Mouse (Mus musculus) midbrain, embryonic 14.5 days (tissue): ENCODE measurements around the gene Gm4869. TPM values are rescaled to one million over a fixed set of nuclear protein-coding genes. Genes with fewer than 3 reads are reported as not detected.
"Not testable (repeated sequence)": the region's sequence is repeated elsewhere in the genome, so short reads cannot be mapped to it uniquely, and the experiment has no call there.

Experiments
- ATAC-seq: fragments of 200-750 bp; cut with Nextera tagmentation; 2 replicates; pipeline ENCODE4 v1.8.0; 2017; ENCODE audit warnings: moderate number of reproducible peaks, moderate library complexity; ENCODE audit not compliant: low FRiP score, low TSS enrichment
- DNase-seq: peaks from one replicate; pipeline ENCODE4 v3.0.0-alpha.2; 2015
- H3K27ac ChIP-seq: fragments of 300-500 bp; sonication (generic); replicated peaks from 2 replicates; pipeline ENCODE4 v1.5.1; 2014; ENCODE audit warnings: mild to moderate bottlenecking, low read depth, low read length, moderate library complexity
- H3K27me3 ChIP-seq: fragments of 300-500 bp; sonication (generic); 2 replicates; pipeline ENCODE4 v1.6.1; 2014; ENCODE audit warnings: low read length, control low read depth, mixed read lengths; ENCODE audit not compliant: control insufficient read depth, insufficient read depth
- H3K36me3 ChIP-seq: fragments of 300-500 bp; sonication (generic); 2 replicates; pipeline ENCODE4 v1.6.1; 2014; ENCODE audit warnings: low read length, control low read depth; ENCODE audit not compliant: control insufficient read depth, insufficient read depth
- H3K4me1 ChIP-seq: fragments of 300-500 bp; sonication (generic); 2 replicates; pipeline ENCODE4 v1.6.1; 2014; ENCODE audit warnings: mild to moderate bottlenecking, antibody characterized with exemption, low read length, control low read depth; ENCODE audit not compliant: control insufficient read depth, insufficient read depth
- H3K4me2 ChIP-seq: fragments of 300-500 bp; sonication (generic); 2 replicates; pipeline ENCODE4 v1.6.1; 2014; ENCODE audit warnings: mild to moderate bottlenecking, low read length, moderate library complexity
- H3K4me3 ChIP-seq: fragments of 300-500 bp; sonication (generic); replicated peaks from 2 replicates; pipeline ENCODE4 v1.5.1; 2014; ENCODE audit warnings: low read depth, low read length
- H3K9ac ChIP-seq: fragments of 300-500 bp; sonication (generic); replicated peaks from 2 replicates; pipeline ENCODE4 v1.6.1; 2014; ENCODE audit warnings: mild to moderate bottlenecking, low read length, moderate library complexity
- H3K9me3 ChIP-seq: fragments of 300-500 bp; sonication (generic); 2 replicates; pipeline ENCODE4 v1.6.1; 2016; ENCODE audit warnings: low read length, control low read depth, mixed read lengths; ENCODE audit not compliant: control insufficient read depth
- WGBS: fragments of 180-500 bp; shearing (Covaris S2); extraction: QIAGEN DNeasy Blood & Tissue Kit; methylation state at CpG from one replicate; pipeline ENCODE4 v1.1.7; 2014; 5-methylcytosine and 5-hydroxymethylcytosine counted together
- polyA plus RNA-seq: library from polyadenylated mRNA; unstranded; fragments of >200 nt; fragmentation: Nextera tagmentation; extraction: Ambion mirVana; gene quantifications from 2 replicates; pipeline ENCODE4 v1.2.1, GENCODE M21; 2014

The Gm4869 gene
- polyA plus RNA-seq, 1 experiment from 2014 or later: not detected

- H3K27ac ChIP-seq: no peak overlapping the region
- no peak overlapping the region for H3K4me2 ChIP-seq
- H3K9ac ChIP-seq: no peak overlapping the region
- H3K4me1 ChIP-seq: no peaks in the 10 kb centered on the region
- H3K36me3 ChIP-seq: no peaks in the 10 kb centered on the region
- H3K9me3 ChIP-seq: no peaks in the 10 kb centered on the region
- DNase-seq (no peak), ATAC-seq (no peak)
- H3K4me3 ChIP-seq: no peak overlapping the region
- WGBS: 85% methylated on average over 6 of the region's 6 CpGs
- H3K27me3 ChIP-seq: no peaks in the 10 kb centered on the region
Observed at GRCm38 (mm10) chr5:140498176-140498575, 52.7 kb downstream of the Gm4869 start.

GRCm38 (mm10) chr5:140500736-140501135 lies 55.3 kb downstream of the Gm4869 start:
- ATAC-seq: no peak

GRCm38 (mm10) chr5:140501982-140502836 lies 56.8 kb downstream of the Gm4869 start:
- Histone ChIP-seq H3K4me1 (peaks cover 12% of the 10 kb centered on the region), H3K9me3 (no peaks in the 10 kb centered on the region), H3K36me3 (no peaks in the 10 kb centered on the region), H3K27me3 (no peaks in the 10 kb centered on the region; the same call in 1 of the 2 replicates), H3K9ac (no peak overlapping the region), H3K4me3 (no peak overlapping the region), H3K4me2 (peak overlapping the region; percentile 34), H3K27ac (no peak overlapping the region)
- ATAC-seq (no peak), DNase-seq (no peak)
- WGBS: 18% methylated on average over 14 of the region's 14 CpGs

More at GRCm38 (mm10) chr5:140500736-140501135, 55.3 kb downstream of the Gm4869 start:
- H3K4me1 ChIP-seq: peaks cover 1% of the 10 kb centered on the region; the same call in 1 of the 2 replicates
- no peak for DNase-seq
- WGBS: 93% methylated on average over 6 of the region's 6 CpGs
- no peaks in the 10 kb centered on the region; the same call in 1 of the 2 replicates for H3K27me3 ChIP-seq
- no peaks in the 10 kb centered on the region for H3K9me3 ChIP-seq
- H3K9ac ChIP-seq: no peak overlapping the region
- H3K4me2 ChIP-seq: no peak overlapping the region
- no peak overlapping the region for H3K4me3 ChIP-seq
- H3K27ac ChIP-seq: no peak overlapping the region
- H3K36me3 ChIP-seq: no peaks in the 10 kb centered on the region

GRCm38 (mm10) chr5:140502925-140503324 lies 57.5 kb downstream of the Gm4869 start:
- peaks cover 12% of the 10 kb centered on the region for H3K4me1 ChIP-seq
- not testable (repeated sequence) for H3K27me3 ChIP-seq, ATAC-seq, H3K4me3 ChIP-seq, H3K36me3 ChIP-seq, DNase-seq, H3K27ac ChIP-seq, H3K9me3 ChIP-seq
- peak overlapping the region; percentile 9; the same call in 1 of the 2 replicates for H3K9ac ChIP-seq
- WGBS: 1% methylated on average over 12 of the region's 12 CpGs
- H3K4me2 ChIP-seq: peak overlapping the region; percentile 34

- no peaks in the 10 kb centered on the region; the same call in 1 of the 2 replicates for H3K27me3 ChIP-seq
- H3K27ac ChIP-seq: peak within 1 kb of the TSS; percentile 72
- under 1% methylated on average over 37 of the region's 38 CpGs for WGBS
- no peaks in the 10 kb centered on the region for H3K36me3 ChIP-seq
- DNase-seq: peak; percentile 99
- H3K9ac ChIP-seq: peak within 1 kb of the TSS; percentile 71
- H3K4me1 ChIP-seq: peaks cover 27% of the 10 kb centered on the region
- peak within 1 kb of the TSS; percentile 77 for H3K4me2 ChIP-seq
- H3K9me3 ChIP-seq: no peaks in the 10 kb centered on the region
- H3K4me3 ChIP-seq: peak within 1 kb of the TSS; percentile 57
- ATAC-seq: peak; percentile 94
Observed at GRCm38 (mm10) chr5:140505208-140505780, 59.8 kb downstream of the Gm4869 start, which contains the start of gene Chst12. Chst12 (plus strand) TSS chr5:140505550.

- H3K27me3 ChIP-seq: no peaks in the 10 kb centered on the region; the same call in 1 of the 2 replicates
- H3K9me3 ChIP-seq: no peaks in the 10 kb centered on the region
- 0 out of 2 replicates have a peak, but pooled peaks have one; percentile 7 for ATAC-seq
- peak overlapping the region; percentile 57 for H3K4me3 ChIP-seq
- peak overlapping the region; percentile 77 for H3K4me2 ChIP-seq
- H3K4me1 ChIP-seq: peaks cover 30% of the 10 kb centered on the region
- DNase-seq: peak; percentile 37
- H3K9ac ChIP-seq: peak overlapping the region; percentile 71
- WGBS: 45% methylated on average over 22 of the region's 22 CpGs
- H3K36me3 ChIP-seq: no peaks in the 10 kb centered on the region
- H3K27ac ChIP-seq: peak overlapping the region; percentile 72; the same call in 1 of the 2 replicates
Observed at GRCm38 (mm10) chr5:140506096-140506794, 60.8 kb downstream of the Gm4869 start.

GRCm38 (mm10) chr5:140507466-140508208 lies 62.2 kb downstream of the Gm4869 start:
- no peaks in the 10 kb centered on the region for H3K36me3 ChIP-seq
- DNase-seq (no peak), ATAC-seq (no peak)
- no peaks in the 10 kb centered on the region for H3K9me3 ChIP-seq
- H3K4me1 ChIP-seq: peaks cover 30% of the 10 kb centered on the region
- no peaks in the 10 kb centered on the region; the same call in 1 of the 2 replicates for H3K27me3 ChIP-seq
- no peak overlapping the region for H3K4me3 ChIP-seq
- 92% methylated on average over 14 of the region's 14 CpGs for WGBS
- no peak overlapping the region for H3K9ac ChIP-seq
- H3K27ac ChIP-seq: no peak overlapping the region
- H3K4me2 ChIP-seq: no peak overlapping the region

GRCm38 (mm10) chr5:140508686-140509085 lies 63.2 kb downstream of the Gm4869 start:
- H3K4me2 ChIP-seq: no peak overlapping the region
- no peak for ATAC-seq
- DNase-seq: no peak
- H3K27me3 ChIP-seq: no peaks in the 10 kb centered on the region; the same call in 1 of the 2 replicates
- H3K27ac ChIP-seq: no peak overlapping the region
- no peak overlapping the region for H3K9ac ChIP-seq
- WGBS: 39% methylated on average over 8 of the region's 8 CpGs
- H3K4me3 ChIP-seq: no peak overlapping the region
- H3K36me3 ChIP-seq: no peaks in the 10 kb centered on the region
- H3K4me1 ChIP-seq: peaks cover 30% of the 10 kb centered on the region
- no peaks in the 10 kb centered on the region for H3K9me3 ChIP-seq
